Mouse (Mus musculus): Measurements from ENCODE around the gene Uchl4.
A peak's percentile ranks its signal among the peaks of the same experiment; 100 is the strongest.
"Not testable (repeated sequence)": the region's sequence is repeated elsewhere in the genome, so short reads cannot be mapped to it uniquely, and the experiment has no call there.

Gene Uchl4

DNA sequence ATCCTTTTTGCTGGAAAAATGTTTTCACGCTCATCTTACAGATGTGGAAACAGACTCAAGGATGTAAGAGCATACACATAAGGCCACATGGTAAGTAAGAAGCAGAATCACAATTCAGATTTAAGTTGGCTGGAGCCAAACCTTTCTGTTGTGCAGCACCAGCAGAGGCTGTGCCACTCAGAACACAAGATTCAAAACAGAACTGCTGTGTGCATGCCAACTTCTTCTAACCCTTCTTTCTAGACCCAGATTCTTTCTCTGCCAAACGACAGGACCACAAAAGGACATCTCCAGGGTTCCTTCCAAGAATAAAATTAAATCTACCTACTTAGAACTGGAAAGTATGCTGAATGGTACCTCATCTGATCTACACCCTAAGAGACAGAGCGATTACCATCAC, 3.3 kb upstream of the Uchl4 start:
- no peak for DNase-seq (ENCODE audit: low spot score)

DNA sequence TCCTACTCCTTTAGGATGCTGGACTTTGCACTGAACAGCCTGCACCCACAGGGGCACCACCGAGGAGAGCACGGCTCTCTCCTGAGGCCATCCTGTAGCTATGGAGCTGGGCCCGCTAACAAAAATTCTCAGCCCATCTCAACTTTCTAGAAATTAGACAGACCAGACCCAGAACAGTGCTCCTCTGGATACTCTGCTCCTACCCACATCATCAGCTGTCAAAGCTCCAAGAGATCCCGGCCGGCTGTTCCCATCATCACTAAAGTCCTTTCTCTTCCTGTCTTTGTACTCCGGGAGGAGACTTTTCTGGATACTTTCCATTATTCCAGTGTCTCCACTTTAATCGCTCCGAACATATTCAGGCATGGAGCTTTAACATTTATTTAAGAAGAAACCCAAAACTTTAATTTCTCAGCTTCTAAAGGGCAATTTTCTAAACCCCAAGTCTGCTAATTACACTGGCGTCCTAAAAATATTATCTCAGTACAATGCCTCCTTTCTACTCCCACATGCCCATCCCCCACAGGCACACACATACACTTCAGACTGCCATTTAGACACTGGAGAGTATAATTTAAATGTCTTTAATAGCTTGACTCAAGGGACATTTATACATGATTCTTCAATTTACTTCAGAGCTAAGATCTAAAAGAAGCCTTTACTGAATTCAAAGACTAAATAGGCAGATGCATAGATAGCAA, 2.6 kb upstream of the Uchl4 start:
- no peak for DNase-seq (ENCODE audit: low spot score)

DNA sequence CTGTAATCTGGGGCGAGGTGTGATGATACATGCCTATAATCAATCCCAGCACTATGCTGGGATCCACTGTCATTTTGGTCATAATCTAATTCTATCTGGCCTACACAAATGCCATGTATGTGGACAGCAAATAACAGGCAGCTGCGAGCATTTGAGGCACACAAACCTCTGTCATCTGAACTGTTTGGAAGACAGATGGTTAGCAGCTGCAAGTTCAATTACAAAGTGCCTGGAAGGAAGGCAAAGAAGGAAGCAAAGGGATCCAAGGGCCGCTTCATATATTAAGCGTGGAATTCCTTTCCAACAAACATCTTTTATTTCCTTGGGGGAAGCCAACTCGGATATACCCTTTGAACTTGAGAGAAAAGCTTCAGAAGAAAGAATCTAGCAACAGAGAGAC, 1.3 kb upstream of the Uchl4 start:
- no peak for DNase-seq (ENCODE audit: low spot score)

DNA sequence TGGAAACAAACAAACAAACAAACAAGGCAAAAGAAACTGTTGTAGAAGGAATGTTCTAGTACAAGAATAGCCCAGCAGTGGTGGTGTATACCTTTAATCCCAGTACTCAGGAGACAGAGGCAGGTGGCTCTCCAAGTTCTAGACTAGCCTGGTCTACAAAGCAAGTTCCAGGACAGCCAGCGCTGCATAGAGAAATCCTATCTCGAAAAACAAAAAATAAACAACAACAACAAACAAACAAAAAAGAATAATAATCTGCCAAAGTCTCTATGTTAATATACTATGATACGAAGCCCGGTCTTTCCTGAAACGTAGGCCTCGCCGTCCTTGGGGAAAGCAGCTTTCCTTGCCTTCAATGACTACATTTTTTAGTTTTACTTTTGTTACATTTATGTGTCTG, 1.1 kb downstream of the Uchl4 start:
- no peak for DNase-seq (ENCODE audit: low spot score)

DNA sequence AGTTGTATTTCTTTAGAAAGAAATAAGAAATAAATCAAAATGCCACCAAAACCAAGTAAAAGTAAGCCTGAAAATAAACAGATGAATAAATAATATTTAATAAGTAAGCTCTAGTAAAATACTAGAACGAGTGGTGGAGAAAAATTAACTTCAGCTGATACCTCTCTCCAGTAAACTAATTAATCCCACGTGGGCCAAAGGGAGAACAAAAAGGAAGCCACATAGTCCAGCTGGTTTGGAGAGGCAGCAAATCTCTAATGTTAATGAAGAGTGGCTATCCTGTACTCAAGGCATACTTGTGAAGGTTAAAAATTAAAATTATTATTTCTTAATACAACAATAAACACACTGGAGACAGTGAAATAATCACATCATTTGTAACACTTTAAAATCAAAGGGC, 5.1 kb downstream of the Uchl4 start:
- no peak for DNase-seq (ENCODE audit: low spot score)

DNA sequence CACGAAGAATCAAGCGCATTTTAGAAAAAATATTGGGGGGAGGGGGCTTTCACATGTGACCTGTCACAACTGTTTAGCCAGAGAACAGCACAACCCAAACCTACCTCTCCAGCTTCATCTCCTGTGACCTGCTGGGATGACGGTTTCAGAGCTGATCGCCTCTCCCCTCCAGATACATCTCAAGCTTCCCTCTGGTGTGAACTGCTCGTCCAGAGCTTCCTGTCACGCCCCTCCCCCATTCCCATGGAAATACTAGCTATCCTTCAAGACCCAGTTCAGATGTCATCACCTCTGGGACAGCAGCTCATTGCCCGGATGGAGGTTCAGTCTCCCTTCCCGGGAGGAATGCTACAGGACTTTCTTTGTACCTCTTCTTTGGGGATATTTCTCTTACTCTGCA, 5.7 kb downstream of the Uchl4 start:
- DNase-seq (ENCODE audit: low spot score), result no peak

DNA sequence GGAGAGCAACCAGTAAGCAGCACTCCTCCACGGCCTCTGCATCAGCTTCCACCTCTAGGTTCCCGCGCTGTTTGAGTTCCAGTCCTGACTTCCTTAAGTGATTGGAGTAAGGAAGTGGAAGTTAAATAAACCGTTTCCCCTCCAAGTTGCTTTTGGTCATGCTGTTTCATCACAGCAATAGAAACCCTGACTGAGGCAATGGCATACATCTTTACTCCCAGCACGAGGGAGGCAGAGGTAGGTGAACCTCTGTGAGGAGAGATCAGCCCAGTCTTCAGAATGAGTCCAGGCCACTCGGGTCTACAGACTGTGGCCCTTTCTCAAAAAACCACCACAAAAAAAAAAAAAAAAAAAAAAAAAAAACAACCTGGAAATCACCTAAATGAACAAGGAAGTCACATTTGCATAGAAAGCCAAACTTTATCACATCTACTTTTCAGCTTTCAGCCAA, 7.4 kb downstream of the Uchl4 start:
- DNase-seq (ENCODE audit: low spot score), result no peak

DNA sequence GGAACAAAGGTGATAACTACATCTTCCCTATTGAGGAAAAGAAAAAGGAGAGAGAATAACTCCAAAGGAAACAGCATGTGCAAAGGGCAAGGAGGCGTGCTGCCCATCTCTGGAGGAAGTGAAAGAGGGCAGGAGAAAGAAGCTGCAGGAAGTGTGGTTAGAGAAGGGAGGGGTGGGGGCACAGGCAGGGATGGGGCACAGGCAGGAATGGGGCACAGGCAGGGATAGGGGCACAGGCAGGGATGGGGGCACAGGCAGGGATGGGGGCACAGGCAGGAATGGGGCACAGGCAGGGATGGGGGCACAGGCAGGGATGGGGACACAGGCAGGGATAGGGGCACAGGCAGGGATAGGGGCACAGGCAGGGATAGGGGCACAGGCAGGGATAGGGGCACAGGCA, 14.4 kb downstream of the Uchl4 start:
- DNase-seq (ENCODE audit: low spot score), result no peak

DNA sequence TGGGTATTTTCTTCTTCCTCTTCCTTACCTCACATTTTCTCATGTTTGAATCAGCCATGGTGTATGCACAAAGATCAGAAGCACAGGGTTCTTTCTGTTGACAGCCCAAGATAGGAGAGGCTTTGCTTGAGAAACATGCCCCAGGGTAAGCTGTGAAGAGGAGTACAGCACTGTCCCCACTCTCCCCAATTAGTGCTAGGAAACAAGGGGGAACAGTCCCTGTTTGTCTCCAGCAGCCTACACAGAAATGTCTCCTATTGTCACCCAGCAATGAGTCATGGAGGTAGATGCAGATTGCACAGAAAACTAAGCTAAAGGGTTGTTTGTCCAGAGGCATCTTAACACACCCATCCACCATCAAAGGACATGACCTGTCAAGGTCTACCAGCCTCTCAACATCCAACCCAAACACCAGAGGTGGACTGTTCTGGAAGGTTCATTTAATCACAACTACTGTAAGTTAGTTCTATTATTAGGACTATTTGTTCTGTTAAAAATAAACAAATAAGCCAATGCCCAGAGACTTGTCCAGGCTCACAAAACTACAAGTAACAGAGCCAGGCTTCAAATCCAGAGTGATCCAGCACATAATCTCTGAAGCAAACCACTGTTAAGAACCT, 15.2 kb downstream of the Uchl4 start:
- DNase-seq (ENCODE audit: low spot score), result no peak

DNA sequence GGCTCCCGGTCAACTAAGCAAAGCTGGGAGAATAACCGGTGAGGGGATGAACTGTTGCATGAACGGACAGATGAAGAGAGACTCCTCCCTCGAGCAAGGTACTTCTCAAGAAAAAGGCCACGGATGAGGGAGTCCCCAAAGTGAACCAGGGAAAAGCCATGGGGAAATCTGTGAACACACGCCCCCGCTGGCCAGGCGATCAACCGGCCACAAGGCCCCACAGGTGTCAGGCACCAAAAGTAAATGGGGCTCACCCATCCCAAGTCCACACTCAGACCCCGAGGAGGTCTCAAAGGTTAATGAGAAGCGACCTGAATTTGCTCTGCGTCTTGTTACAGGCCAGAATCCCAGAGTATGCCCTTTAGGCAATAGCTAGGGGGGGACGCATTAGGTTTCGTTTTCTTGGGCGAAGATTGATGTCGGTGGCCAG, 17.6 kb downstream of the Uchl4 start:
- peak; percentile 41 for DNase-seq (ENCODE audit: low spot score)

DNA sequence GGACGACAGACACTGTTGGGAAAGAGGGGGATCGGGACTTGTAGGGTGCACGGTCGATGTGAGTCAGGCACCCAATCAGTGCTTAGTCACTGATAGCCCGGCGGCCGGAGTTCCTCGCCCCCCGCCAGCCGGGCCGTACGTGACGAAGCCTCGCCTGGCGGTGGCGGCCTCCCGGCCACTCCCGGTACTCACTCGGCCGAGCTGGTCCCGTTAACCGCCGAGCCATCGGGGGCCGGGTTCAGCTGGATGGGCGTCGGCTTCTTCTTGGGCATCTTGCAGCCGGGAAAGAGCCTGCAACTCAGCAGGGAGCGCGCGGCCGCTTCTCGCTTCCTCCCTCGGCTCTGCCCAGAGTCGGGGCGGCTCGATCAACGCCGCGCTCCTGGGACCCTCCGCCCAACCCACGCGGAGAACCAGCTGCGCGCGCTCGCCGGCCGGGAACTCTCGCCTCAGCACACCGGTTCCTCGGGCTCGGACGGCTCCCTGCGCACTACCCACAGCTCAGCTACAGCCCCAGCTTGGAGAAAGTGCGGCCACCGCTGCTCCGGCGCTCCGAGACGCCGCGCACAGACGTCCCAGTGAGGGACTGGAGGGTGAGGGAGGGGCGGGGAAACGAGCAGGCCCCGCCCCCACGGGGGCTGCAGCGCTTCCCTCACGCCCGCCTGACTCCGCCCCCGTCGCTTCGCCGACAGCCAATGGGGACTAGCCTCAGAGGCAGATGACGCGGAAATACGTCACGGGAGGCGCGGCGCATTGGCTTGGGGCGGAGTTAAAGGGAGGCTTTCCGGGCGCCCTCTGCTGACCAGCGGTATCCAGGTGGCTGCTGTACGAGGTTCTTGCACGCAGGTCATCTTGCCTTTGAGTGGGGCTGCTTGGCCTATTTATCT, 18.3 kb downstream of the Uchl4 start, which contains the start of gene Map2k1:
Gene Map2k1, minus strand, starts transcription at position 611 of the 884 bp plus-strand sequence.
- DNase-seq (ENCODE audit: low spot score), result peak; percentile 100

DNA sequence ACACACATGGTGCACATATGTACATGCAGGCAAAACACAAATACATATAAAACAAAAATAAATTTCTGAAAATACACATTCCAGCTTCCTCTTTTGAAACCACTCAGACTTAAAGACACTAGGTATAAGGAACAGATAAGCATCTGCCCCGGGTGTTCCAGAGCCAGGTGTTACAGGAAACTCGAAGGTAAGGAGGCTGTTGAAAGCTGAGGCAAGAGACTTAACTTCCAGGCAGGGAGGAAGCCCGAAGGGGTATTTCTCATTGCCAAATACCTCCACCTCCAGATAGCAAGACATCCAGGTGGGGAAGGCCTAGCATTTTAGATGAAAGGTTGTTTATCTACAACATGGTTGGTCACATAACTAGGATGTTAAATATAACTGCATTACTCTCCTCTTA, 20.4 kb downstream of the Uchl4 start:
- DNase-seq (ENCODE audit: low spot score), result no peak

DNA sequence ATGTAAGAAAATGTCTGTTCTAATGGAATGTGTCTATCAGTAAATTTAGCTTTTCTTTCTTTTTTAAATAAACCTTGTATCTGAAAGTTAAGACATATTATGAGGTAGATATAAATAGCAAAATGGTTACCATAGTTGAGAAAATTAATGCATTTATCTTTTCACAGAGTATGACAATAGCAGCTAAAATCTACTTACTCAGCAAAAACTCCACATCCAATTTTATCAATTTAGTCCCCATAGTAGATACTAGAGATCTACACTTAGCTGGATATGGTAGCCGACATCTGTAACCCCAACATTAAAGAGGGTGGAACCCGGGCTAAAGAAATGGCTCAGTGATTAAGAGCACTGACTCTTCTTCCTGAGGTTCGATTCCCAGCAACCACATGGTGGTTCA, 21.2 kb downstream of the Uchl4 start:
- DNase-seq (ENCODE audit: low spot score), result no peak

DNA sequence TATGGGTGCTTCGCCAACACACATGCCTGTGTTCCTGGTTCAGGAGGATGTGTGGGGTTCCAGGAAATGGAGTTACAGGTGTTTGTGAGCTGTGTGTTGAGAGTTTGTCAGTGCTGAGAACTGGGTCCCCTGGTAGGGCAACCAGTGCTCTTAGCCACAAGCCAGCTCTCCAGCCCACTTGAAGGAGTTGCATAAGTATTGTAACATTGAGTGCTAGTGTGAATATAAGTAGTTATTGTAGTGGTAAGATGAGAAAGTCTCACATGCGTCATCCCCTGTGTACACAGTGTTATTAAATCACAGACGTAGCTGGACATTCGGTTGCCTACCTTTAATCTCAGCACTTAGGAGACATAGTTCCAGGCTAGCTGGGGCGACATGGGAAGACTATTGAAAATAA, 24.9 kb downstream of the Uchl4 start:
- no peak for DNase-seq (ENCODE audit: low spot score)

DNA sequence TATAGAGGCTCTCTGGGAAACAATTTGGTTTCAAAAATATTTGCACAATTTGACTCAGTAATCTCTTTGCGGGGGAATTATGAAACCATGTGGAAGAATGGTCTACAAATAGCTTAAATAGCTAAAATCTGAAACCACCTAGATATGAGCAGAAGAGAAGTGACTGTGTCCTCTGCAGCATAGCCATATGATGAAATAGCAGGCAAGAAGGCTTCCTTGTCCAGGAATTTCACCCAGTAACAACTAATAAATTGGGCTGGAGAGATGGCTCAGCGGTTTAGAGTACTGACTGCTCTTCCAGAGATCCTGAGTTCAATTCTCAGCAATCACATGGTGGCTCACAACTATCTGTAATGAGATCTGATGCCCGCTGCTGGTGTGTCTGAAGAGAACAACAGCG, 26.0 kb downstream of the Uchl4 start:
- DNase-seq (ENCODE audit: low spot score), result no peak

DNA sequence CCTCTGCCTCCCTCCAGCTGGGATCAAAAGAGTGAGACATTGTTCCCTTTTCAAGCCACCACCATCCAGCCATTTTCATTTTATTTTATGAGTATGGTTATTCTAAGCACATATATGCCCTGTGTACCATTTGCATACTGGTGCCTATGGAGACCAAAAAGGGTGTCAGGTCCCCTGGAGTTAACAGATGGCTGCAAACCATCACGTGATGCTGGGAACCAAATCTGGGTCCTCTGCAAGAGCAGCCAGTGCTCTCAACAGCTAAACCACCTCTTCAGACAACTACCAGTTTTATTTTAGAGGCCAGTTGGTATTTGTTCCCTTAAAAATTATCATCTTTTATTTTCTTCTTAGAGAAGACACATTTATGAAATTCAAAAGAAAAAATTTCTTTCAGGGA, 29.8 kb downstream of the Uchl4 start:
- no peak for DNase-seq (ENCODE audit: low spot score)

DNA sequence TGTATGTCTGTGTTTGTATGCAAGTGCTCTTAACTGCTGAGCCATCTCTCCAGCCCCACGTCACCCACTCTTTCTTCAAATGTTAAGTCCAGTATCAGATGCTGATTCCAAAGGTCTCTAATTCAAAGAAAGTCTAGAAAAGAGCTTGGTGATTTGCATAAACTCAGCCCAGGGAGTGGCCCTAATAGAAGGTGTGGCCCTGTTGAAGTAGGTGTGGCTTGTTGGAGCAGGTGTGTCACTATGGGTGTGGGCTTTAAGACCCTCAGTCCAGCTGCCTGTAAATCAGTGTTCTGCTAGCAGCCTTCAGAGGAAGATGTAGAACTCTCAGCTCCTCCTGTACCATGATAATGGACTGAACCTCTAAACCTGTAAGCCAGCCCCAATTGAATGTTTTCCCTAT, 32.2 kb downstream of the Uchl4 start:
- DNase-seq (ENCODE audit: low spot score), result no peak

DNA sequence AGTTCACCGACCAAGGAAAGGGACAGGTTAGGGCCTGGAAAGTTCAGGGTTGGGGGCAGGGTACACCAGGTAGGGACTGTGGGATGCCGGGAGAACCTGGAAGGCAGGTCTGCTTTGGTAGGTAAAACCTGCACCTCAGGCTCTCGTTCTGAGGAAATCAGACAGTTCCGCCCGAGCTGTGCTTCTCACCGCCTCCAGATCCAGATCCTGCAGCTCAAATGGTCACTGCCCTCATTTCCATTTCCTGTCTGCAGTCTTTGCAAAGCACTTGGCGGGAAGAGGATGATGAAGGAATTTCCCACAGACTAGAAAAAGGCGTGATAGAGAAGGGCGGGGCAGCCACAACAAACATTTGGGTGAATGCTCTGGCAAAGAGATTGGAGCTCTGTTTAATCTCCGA, 33.2 kb downstream of the Uchl4 start:
- DNase-seq (ENCODE audit: low spot score), result no peak

DNA sequence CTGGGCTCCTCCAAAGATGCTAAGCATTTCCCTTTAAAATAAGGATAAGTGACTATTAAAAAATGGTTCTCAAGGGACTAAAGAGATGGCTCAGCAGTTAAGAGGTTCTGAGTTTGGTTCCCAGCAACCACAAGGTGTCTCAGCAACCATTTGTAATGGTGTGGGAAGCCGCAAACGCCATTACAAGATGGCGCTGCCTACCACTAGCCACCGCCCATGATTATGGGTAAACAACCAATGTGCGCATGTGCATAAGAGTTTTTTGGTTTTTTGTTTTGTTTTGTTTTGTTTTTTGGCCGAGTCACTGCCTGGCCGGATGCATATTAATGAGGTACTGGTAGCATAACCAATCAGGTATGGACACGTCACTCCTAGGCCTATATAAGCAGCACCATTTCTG, 33.8 kb downstream of the Uchl4 start:
- DNase-seq (ENCODE audit: low spot score), result not testable (repeated sequence)

DNA sequence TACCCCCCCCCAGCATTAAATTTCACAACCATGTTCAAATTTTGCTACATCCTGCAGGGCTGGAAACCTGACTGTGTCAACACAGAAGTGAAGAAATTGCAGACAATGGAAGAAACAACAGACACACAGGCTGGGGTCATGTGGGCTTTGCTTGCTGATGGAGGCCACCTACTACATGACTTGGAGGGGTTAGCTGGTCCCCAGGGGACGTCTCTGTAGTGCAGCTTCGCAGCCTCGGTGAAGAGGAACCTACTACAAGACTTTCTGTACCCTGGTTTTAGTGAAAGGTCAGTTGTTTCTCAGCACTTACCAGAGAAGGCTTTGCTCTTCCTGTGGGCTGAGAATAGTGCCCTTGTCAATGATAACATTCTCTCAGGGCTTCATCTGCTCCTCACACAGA, 36.2 kb downstream of the Uchl4 start:
- no peak for DNase-seq (ENCODE audit: low spot score)

DNA sequence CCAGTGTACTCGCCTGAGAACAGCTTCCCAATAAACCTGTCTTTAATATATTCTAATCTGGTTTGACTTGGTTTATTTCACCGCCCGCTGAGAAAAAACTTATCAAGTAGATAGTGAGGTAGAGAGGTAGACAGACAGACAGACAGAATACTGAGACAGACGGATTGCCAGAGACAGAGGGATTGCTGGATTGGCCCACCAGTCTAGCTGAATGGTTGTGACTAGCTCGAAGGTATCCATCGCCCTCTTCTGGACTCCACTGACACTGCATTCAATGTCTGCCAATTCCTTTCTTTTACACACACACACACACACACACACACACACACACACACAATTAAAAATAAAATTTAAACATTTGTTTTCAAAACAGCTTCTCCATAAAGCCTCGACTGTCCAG, 37.6 kb downstream of the Uchl4 start:
- no peak for DNase-seq (ENCODE audit: low spot score)

DNA sequence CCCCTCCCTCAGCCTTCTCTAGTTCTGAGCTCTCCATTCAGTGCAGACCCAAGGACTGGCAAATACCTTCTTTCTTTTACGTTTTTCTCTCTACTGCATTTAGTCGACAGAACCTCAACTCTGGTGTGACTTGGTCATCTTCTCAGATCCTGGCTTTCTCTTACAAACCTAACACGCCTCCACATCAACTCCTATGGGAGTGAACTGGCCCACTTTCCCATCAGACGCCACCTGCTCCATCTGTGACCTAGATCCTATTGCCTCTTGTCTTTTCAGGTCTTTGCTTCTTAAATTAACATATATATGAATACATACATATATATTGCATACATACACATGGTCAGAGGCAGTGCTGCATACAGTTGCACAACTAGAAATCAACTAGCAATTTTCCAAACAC, 38.8 kb downstream of the Uchl4 start:
- no peak for DNase-seq (ENCODE audit: low spot score)

DNA sequence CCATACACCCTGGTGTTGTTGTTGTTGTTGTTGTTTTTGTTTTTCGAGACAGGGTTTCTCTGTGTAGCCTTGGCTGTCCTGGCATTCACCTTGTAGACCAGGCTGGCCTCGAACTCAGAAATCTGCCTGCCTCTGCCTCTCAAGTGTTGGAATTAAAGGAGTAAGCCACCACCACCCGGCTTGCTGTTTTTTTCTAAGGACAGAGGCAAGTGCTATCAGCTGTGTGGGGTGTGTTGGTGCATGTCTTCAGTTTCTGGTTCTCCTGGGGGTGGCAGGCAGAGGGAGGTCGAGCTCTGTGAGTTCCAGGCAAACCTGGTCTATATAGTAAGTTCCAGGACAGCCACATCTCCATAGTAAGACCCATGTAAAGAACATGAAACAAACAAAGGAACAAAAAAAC, 39.3 kb downstream of the Uchl4 start:
- DNase-seq (ENCODE audit: low spot score), result no peak

Measured in testis, postnatal 14 days (tissue).